Mouse (Mus musculus) MEL-GATA-1-ER (cell line): ENCODE data around the gene N4bp3.

Experiments
- DNase-seq: peaks from one replicate; pipeline ENCODE4 v3.0.0-alpha.2; 2012; ENCODE audit warnings: low read depth; ENCODE audit errors: extremely low read depth

Gene N4bp3

DNA sequence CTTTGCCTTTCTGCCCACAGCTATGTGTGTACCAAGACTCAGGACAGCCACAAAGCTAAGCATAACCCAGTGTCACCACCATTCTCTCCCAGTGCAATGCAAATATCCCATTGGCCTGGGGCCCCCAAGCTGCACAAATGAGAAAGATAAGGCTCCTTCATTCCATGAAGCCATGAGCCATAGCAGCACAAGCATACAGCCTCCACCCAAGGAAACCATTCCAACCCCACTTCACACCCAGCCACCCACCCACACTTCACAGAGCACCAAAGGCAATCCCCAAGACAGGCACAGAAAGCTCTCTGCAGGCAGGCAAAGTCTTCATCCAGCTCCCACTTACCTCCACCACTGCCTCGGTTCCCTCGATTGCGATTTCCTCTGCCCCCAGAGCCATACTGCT is 48.4 kb downstream of the N4bp3 start:
- DNase-seq, result no peak

DNA sequence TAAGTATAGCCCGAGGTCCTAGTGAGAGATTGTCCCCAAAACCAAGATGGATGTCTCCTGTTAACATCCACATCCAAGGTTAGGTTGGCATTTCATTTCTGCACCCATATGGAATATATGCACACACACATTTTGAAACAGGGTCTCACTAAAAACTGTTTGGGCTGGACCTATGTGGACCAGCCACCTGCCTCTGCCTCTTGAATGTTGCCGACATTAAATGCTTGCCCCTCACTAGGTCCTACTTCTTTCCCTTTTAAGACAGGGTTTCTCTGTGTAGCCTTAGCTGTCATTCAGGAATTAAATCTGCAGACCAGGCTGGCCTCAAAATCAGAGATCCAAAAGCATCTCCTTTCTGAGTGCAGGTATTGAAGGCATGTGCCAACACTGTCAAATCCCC is 53.1 kb downstream of the N4bp3 start:
- DNase-seq, result no peak

DNA sequence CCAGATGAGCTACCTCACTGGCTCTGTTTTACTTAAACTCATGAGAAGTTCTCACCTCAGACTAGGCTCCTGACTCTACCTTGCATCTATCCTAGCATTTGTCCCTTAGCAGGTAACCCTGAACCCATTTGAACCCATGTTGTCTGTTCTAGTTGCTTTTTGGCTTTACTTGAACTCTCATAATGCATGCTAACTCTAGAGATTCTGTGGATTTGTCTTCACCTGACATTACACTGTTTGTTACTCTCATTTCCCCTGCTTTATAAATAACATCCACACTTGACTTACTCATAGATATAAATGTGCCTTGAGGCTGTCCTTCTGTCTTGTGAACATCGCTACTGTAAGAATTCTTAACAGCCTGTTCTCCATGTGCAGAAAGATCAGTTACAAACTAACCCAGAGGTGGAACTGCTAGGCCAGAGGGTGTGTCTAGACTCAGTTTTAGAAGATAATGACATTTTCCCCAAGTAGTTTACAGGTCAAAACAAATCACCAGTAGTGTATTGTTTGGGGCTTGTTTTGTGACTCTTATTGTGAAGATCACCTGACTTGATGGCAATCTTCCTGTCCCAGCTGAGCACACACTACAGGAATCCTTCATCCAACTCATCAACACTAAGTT is 55.1 kb downstream of the N4bp3 start:
- no peak for DNase-seq

DNA sequence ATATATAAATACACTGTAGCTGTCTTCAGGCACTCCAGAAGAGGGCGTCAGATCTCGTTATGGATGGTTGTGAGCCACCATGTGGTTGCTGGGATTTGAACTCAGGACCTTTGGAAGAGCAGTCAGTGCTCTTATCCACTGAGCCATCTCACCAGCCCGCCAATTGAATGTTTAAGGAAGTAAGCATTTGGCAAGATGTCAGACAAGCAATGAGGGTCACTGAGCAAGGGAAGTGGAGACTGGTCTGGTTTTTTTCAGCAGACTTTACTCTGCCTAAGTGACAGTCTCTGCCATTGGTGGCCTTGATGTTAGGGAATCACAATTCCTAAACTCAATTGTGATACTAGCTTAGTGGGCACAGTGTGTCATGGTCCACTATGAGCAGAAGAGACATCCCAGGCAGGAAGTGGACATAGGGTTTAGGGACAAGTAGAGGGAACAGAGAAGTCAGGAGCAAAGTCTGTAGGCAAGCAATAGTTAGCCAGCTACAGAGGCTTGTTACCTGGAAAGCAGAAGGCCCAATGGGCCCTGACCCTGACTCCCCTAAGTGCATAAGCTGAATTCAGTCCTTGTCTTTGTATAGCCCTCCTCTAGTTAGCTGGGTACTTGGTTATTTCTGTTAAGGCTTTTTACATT is 55.8 kb downstream of the N4bp3 start:
- DNase-seq, result no peak

DNA sequence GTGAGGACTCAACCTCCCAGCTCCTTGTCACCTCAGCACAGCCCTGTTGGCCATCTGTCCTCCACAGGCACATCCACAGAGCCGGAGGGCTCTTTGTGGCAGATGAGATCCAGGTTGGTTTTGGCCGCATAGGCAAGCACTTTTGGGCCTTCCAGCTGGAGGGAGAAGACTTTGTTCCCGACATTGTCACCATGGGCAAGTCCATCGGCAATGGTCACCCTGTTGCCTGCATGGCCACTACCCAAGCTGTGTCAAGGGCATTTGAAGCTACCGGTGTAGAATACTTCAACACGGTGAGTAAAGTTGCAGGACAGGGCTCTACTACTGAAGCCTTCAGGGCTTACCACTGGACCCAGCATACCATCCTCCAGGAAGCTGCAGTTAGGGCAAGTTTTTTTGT is 56.8 kb downstream of the N4bp3 start:
- DNase-seq, result no peak

DNA sequence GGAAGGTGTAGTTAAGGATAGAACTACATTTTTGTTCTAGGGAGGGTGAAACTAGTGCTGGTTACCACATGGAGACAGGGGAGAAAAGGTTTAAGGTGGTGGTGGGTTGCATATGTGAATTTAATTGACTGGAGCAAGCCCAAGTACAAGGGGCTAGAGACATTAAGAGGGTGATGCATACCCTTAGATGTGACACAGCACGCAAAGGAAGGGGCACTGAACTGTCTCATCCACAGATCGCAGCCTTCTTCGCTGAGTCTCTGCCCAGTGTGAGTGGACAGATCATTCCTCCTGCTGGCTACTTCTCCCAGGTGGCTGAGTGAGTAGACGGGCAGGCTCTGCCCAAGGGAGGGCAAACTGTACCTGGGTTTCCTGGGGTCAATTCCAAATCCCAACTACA is 57.3 kb downstream of the N4bp3 start:
- DNase-seq, result no peak
